Mouse (Mus musculus) heart, postnatal 0 days (tissue): ENCODE measurements around the gene Krt80. TPM values are rescaled to one million over a fixed set of nuclear protein-coding genes. Genes with fewer than 3 reads are reported as not detected.

ENCODE experiments used
- ATAC-seq: fragments of 200-750 bp; cut with Nextera tagmentation; 2 replicates; pipeline ENCODE4 v1.8.0; 2017; ENCODE audit warnings: low read depth, moderate number of reproducible peaks, moderate library complexity; ENCODE audit not compliant: insufficient read depth
- DNase-seq: peaks from one replicate; pipeline ENCODE4 v3.0.0-alpha.2; 2016; ENCODE audit warnings: low spot score
- H3K27ac ChIP-seq: fragments of 300-500 bp; sonication (generic); 2 replicates; pipeline ENCODE4 v1.5.1; 2014; ENCODE audit warnings: low read depth, mild to moderate bottlenecking
- H3K27me3 ChIP-seq: fragments of 300-500 bp; sonication (generic); 2 replicates; pipeline ENCODE4 v1.6.1; 2014; ENCODE audit warnings: low read length, mixed read lengths; ENCODE audit not compliant: control insufficient read depth, insufficient read depth
- H3K36me3 ChIP-seq: fragments of 300-500 bp; sonication (generic); replicated peaks from 2 replicates; pipeline ENCODE4 v1.6.1; 2014; ENCODE audit warnings: low read length, mixed read lengths; ENCODE audit not compliant: control insufficient read depth, insufficient read depth
- H3K4me1 ChIP-seq: fragments of 300-500 bp; sonication (generic); 2 replicates; pipeline ENCODE4 v1.6.1; 2014; ENCODE audit warnings: antibody characterized with exemption; ENCODE audit not compliant: control insufficient read depth, insufficient read depth
- H3K4me2 ChIP-seq: fragments of 300-500 bp; sonication (generic); 2 replicates; pipeline ENCODE4 v1.6.1; 2014; ENCODE audit warnings: low read depth, mild to moderate bottlenecking, low read length, moderate library complexity
- H3K4me3 ChIP-seq: fragments of 300-500 bp; sonication (generic); 2 replicates; pipeline ENCODE4 v1.5.1; 2014; ENCODE audit warnings: low read depth, low read length
- H3K9ac ChIP-seq: fragments of 300-500 bp; sonication (generic); replicated peaks from 2 replicates; pipeline ENCODE4 v1.6.1; 2014; ENCODE audit warnings: low read depth, low read length, mixed read lengths
- H3K9me3 ChIP-seq: fragments of 300-500 bp; sonication (generic); replicated peaks from 2 replicates; pipeline ENCODE4 v1.6.1; 2016; ENCODE audit warnings: low read length; ENCODE audit not compliant: control insufficient read depth
- CTCF ChIP-seq: IDR thresholded peaks from 2 replicates; pipeline ENCODE4 v1.5.1; 2016; ENCODE audit warnings: antibody characterized with exemption, control low read depth, low read depth
- EP300 ChIP-seq: IDR thresholded peaks from 2 replicates; pipeline ENCODE4 v1.6.1; 2016; ENCODE audit warnings: antibody characterized with exemption, low read depth
- WGBS: fragments of 180-500 bp; shearing (Covaris S2); extraction: QIAGEN DNeasy Blood & Tissue Kit; methylation state at CpG from one replicate; pipeline ENCODE4 v1.1.7; 2014; 5-methylcytosine and 5-hydroxymethylcytosine counted together
- polyA plus RNA-seq: library from polyadenylated mRNA; unstranded; fragments of >200 nt; fragmentation: Nextera tagmentation; extraction: Ambion mirVana; gene quantifications from 2 replicates; pipeline ENCODE4 v1.2.1, GENCODE M21; 2015
- total RNA-seq: library from RNA; depleted of rRNA; stranded (reverse); fragments of >200 nt; gene quantifications from 2 replicates; pipeline ENCODE4 v1.2.3, GENCODE M21; 2014; ENCODE audit warnings: low replicate concordance

Gene Krt80
- total and polyA plus RNA-seq, 2 experiments from 2014 or later, result 2.2 to 5.9 TPM

DNA sequence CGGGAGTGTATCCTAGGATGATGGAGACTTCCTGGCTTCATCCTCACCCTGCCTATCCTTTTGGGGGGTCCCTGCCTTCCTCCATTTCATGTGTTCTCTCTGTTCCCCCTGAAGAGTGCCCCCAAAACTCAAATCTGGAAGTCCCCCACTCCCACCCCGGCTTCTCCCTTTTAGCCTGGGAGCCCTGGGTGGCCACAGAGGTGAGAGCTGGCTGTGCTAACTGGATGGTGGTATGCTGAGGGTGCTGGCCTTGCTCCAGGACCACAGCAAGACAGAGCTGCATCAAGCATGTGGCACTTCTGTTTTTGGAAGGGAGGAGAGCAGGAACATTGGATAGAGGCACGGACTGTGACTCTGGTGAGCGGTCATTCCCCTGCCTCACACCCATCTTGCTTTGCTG lies 4.2 kb downstream of the Krt80 start:
- no peak overlapping the region for H3K4me3 ChIP-seq
- no peak overlapping the region for H3K9ac ChIP-seq
- H3K27ac ChIP-seq, result no peak overlapping the region
- no peak for DNase-seq
- no peak for ATAC-seq
- no peak for TF ChIP-seq EP300
- TF ChIP-seq CTCF, result no peak
- peaks cover 44% of the 10 kb centered on the region for H3K4me1 ChIP-seq
- H3K4me2 ChIP-seq, result no peak overlapping the region
- WGBS, result 32% methylated on average over 4 of the region's 4 CpGs
- no peaks in the 10 kb centered on the region for H3K27me3 ChIP-seq
- no peaks in the 10 kb centered on the region for H3K36me3 ChIP-seq
- H3K9me3 ChIP-seq, result no peaks in the 10 kb centered on the region

DNA sequence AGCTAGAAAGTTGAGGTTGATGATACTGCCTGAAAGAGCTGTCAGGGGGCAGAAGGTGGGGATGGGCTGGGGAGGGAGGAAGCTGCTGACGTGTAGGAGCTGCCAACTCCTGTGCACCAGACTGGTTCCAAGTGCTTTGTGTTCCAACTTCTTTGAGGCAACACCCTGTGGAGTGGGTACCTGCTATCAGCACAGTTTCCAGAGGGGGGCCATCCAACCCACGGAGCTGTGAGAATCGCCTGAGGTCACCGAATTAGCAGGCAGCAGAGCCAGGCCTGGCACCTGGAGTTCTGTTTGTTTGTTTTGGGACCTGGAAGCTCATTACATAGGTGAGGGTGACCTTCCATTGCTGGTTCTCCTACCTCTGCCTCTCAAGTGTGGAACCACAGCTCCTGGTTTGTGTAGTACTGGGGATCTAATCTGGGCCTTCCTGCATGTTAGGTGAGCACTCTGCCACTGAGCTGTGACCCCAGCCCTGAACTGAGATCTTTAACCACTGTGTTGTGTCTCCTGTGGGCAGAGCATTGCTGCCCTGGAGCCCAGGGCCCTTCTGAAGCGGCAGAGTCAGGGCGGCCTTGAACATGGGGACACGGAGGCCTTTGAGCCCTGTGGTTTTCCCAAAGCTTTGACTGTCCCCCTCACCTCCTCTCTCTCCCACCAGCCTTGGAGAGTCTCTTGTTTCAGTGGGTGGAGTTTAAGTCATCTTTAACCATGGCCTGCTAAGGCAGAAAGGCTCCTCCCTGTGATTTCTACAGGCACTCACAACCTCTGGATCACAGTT lies 4.9 kb downstream of the Krt80 start:
- WGBS, result 52% methylated on average over 7 of the region's 7 CpGs
- H3K27me3 ChIP-seq, result no peaks in the 10 kb centered on the region
- no peak overlapping the region for H3K9ac ChIP-seq
- ATAC-seq, result no peak
- H3K9me3 ChIP-seq, result no peaks in the 10 kb centered on the region
- H3K36me3 ChIP-seq, result no peaks in the 10 kb centered on the region
- no peak for DNase-seq
- peaks cover 41% of the 10 kb centered on the region for H3K4me1 ChIP-seq
- no peak overlapping the region for H3K4me2 ChIP-seq
- no peak overlapping the region for H3K4me3 ChIP-seq
- no peak overlapping the region for H3K27ac ChIP-seq
- TF ChIP-seq EP300 (no peak), CTCF (no peak)

DNA sequence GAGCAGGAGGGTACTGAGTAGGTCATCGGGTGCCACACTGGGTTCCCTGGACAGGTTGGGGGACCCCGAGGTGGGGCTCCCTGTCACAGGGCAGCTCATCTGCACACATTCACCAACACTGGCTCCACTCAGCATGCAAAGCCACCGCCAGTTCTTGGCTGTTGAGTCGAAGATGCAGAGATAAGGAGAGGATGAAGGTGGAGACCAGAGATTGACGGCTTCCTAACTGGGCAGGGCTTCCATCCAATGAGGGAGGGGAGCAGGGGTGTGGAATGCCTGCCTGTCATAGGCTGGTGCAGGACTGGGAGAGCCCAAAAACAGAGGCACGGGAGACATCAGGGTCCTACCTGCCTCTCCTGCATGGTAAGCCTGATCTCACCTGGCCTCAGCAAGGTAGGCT lies 5.5 kb downstream of the Krt80 start:
- Histone ChIP-seq H3K27ac (no peak overlapping the region), H3K36me3 (no peaks in the 10 kb centered on the region), H3K9ac (no peak overlapping the region), H3K4me1 (peaks cover 34% of the 10 kb centered on the region), H3K4me3 (no peak overlapping the region), H3K9me3 (no peaks in the 10 kb centered on the region), H3K4me2 (no peak overlapping the region), H3K27me3 (no peaks in the 10 kb centered on the region)
- no peak for TF ChIP-seq EP300
- no peak for TF ChIP-seq CTCF
- no peak for ATAC-seq
- no peak for DNase-seq
- WGBS, result 61% methylated on average over 6 of the region's 6 CpGs

DNA sequence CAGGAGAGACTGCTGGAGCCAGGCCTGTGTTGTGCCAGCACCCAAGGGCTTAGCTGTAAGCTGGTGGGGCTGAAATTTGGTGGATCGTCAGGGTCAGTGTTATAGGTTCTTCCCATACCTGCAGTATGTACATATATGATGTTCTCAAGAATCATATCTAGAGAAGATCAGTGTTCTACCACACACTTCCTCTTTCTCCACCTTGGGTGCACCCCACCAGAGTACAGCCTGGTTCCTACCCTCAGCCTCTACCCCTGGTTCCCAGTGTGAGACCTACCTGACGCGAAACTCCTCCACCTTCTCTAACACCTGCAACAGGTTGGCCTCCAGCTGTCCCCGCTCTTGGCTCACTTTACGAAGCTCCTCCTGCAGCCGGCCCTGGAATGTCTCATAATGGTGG lies 6.0 kb downstream of the Krt80 start:
- H3K4me2 ChIP-seq, result no peak overlapping the region
- no peak overlapping the region for H3K9ac ChIP-seq
- H3K9me3 ChIP-seq, result no peaks in the 10 kb centered on the region
- TF ChIP-seq EP300 (no peak), CTCF (no peak)
- 80% methylated on average over 6 of the region's 6 CpGs for WGBS
- no peaks in the 10 kb centered on the region for H3K27me3 ChIP-seq
- no peak overlapping the region for H3K4me3 ChIP-seq
- ATAC-seq, result no peak
- H3K36me3 ChIP-seq, result no peaks in the 10 kb centered on the region
- H3K4me1 ChIP-seq, result peaks cover 29% of the 10 kb centered on the region
- no peak for DNase-seq
- no peak overlapping the region for H3K27ac ChIP-seq

DNA sequence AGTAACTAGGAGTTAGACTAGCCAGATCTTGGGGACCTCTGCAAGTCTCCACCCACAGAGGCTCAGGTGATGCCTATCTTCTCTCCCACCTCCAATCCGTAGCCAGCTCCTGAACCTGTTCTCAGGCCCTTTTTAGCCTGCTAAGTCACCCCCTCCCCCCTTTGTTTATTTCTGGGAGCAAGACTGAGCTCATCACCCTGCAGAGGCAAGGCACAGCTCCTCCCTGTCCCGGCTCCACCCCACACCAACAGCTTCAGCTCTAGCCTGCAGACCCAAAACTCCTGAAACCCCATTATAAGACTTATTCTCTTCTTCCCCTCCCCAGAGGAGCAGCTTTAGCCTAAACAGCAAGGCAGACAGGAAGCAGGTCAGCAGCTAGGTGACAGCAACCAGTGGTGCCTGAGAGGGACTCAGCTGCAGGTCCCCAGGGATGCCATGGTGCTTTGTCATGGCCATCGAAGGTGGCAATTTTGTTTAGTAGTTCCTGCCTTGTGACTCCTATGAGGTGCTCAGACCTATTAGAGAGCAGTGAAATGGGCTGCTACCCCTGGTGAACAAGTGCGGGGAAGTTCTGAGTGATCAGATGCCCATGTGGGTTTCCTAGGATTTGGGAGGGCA lies 7.5 kb downstream of the Krt80 start:
- H3K36me3 ChIP-seq, result no peaks in the 10 kb centered on the region
- H3K4me3 ChIP-seq, result no peak overlapping the region
- no peak overlapping the region for H3K4me2 ChIP-seq
- no peak overlapping the region for H3K27ac ChIP-seq
- TF ChIP-seq CTCF, result no peak
- no peak for TF ChIP-seq EP300
- H3K9me3 ChIP-seq, result no peaks in the 10 kb centered on the region
- no peak overlapping the region for H3K9ac ChIP-seq
- H3K27me3 ChIP-seq, result no peaks in the 10 kb centered on the region
- 52% methylated on average over 4 of the region's 4 CpGs for WGBS
- no peak for DNase-seq
- peaks cover 24% of the 10 kb centered on the region for H3K4me1 ChIP-seq
- ATAC-seq, result no peak

DNA sequence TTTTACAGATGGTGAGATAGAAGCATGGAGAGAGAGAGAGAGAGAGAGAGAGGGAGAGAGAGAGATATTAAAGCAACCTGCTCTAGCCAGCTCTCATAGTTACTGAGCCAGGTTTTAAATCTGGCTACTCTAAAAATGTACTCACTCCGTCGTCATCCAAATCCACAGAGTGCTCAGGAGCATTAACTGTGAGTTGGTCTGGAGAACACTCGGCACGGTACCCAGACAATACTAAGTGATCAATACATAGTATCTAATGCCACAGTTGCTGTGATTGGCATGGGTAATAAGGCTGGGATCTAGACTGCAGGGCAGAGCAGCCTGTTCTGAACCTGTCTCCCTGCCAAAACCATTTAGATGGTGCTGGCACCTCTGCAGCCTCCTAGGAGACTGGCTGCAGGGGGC lies 14.6 kb downstream of the Krt80 start:
- Histone ChIP-seq H3K4me1 (no peaks in the 10 kb centered on the region), H3K9ac (no peak overlapping the region), H3K27ac (no peak overlapping the region), H3K27me3 (no peaks in the 10 kb centered on the region), H3K4me3 (no peak overlapping the region), H3K36me3 (no peaks in the 10 kb centered on the region), H3K9me3 (no peaks in the 10 kb centered on the region), H3K4me2 (no peak overlapping the region)
- ATAC-seq (no peak), DNase-seq (no peak)
- 52% methylated on average over 4 of the region's 4 CpGs for WGBS
- TF ChIP-seq CTCF (no peak), EP300 (no peak)
